Mouse (Mus musculus): Measurements from ENCODE around the gene Slc6a13.

The Slc6a13 gene

GRCm38 (mm10) chr6:121326486-121327069, 26.6 kb downstream of the Slc6a13 start:
- no peak for DNase-seq (ENCODE audit: low spot score)

GRCm38 (mm10) chr6:121328417-121328884, 28.4 kb downstream of the Slc6a13 start:
- no peak for DNase-seq (ENCODE audit: low spot score)

GRCm38 (mm10) chr6:121329848-121330508, 30.0 kb downstream of the Slc6a13 start:
- no peak for DNase-seq (ENCODE audit: low spot score)

- DNase-seq (ENCODE audit: low spot score): no peak
Observed at GRCm38 (mm10) chr6:121335841-121336240, 35.8 kb downstream of the Slc6a13 start.

GRCm38 (mm10) chr6:121336558-121336957, 36.5 kb downstream of the Slc6a13 start:
- no peak for DNase-seq (ENCODE audit: low spot score)

GRCm38 (mm10) chr6:121337229-121337628, 37.2 kb downstream of the Slc6a13 start:
- DNase-seq (ENCODE audit: low spot score): no peak

- DNase-seq (ENCODE audit: low spot score): peak; percentile 59
Observed at GRCm38 (mm10) chr6:121337770-121338518, 37.9 kb downstream of the Slc6a13 start.

- DNase-seq (ENCODE audit: low spot score): no peak
Observed at GRCm38 (mm10) chr6:121338519-121338896, 38.5 kb downstream of the Slc6a13 start.

- DNase-seq (ENCODE audit: low spot score): no peak
Observed at GRCm38 (mm10) chr6:121341650-121342049, 41.6 kb downstream of the Slc6a13 start.

- no peak for DNase-seq (ENCODE audit: low spot score)
Observed at GRCm38 (mm10) chr6:121343026-121343770, 43.2 kb downstream of the Slc6a13 start, which contains the start of gene Slc6a12. Slc6a12 (plus strand) TSS chr6:121343076.

GRCm38 (mm10) chr6:121343771-121344123, 43.7 kb downstream of the Slc6a13 start:
- no peak for DNase-seq (ENCODE audit: low spot score)

- DNase-seq (ENCODE audit: low spot score): no peak
Observed at GRCm38 (mm10) chr6:121344329-121344728, 44.3 kb downstream of the Slc6a13 start.

- DNase-seq (ENCODE audit: low spot score): no peak
Observed at GRCm38 (mm10) chr6:121346428-121346827, 46.4 kb downstream of the Slc6a13 start.

- no peak for DNase-seq (ENCODE audit: low spot score)
Observed at GRCm38 (mm10) chr6:121352276-121352675, 52.2 kb downstream of the Slc6a13 start.

GRCm38 (mm10) chr6:121356041-121356440, 56.0 kb downstream of the Slc6a13 start:
- no peak for DNase-seq (ENCODE audit: low spot score)

GRCm38 (mm10) chr6:121357232-121357631, 57.2 kb downstream of the Slc6a13 start:
- DNase-seq (ENCODE audit: low spot score): no peak

GRCm38 (mm10) chr6:121363061-121363460, 63.0 kb downstream of the Slc6a13 start:
- no peak for DNase-seq (ENCODE audit: low spot score)

GRCm38 (mm10) chr6:121363956-121364355, 63.9 kb downstream of the Slc6a13 start:
- DNase-seq (ENCODE audit: low spot score): no peak

- DNase-seq (ENCODE audit: low spot score): peak; percentile 27
Observed at GRCm38 (mm10) chr6:121366537-121366936, 66.5 kb downstream of the Slc6a13 start.

- no peak for DNase-seq (ENCODE audit: low spot score)
Observed at GRCm38 (mm10) chr6:121367099-121367498, 67.1 kb downstream of the Slc6a13 start.

- DNase-seq (ENCODE audit: low spot score): peak; percentile 44
Observed at GRCm38 (mm10) chr6:121371197-121371980, 71.4 kb downstream of the Slc6a13 start.
